Mouse (Mus musculus) activated CD4-positive, CD25-positive, alpha-beta regulatory T cell (primary cell): ENCODE results near the gene Dis3l2. TPM values are rescaled to one million over a fixed set of nuclear protein-coding genes. Genes with fewer than 3 reads are reported as not detected.

Source experiments
- polyA plus RNA-seq, 2 experiments: library from polyadenylated mRNA; unstranded; fragments of 100-300 nt; shearing (Covaris generic); gene quantifications; one replicate each; pipeline ENCODE4 v1.2.1; 2017

Gene Dis3l2
- 10 to 100 TPM; 27.9 to 34.7 TPM for polyA plus RNA-seq

DNA sequence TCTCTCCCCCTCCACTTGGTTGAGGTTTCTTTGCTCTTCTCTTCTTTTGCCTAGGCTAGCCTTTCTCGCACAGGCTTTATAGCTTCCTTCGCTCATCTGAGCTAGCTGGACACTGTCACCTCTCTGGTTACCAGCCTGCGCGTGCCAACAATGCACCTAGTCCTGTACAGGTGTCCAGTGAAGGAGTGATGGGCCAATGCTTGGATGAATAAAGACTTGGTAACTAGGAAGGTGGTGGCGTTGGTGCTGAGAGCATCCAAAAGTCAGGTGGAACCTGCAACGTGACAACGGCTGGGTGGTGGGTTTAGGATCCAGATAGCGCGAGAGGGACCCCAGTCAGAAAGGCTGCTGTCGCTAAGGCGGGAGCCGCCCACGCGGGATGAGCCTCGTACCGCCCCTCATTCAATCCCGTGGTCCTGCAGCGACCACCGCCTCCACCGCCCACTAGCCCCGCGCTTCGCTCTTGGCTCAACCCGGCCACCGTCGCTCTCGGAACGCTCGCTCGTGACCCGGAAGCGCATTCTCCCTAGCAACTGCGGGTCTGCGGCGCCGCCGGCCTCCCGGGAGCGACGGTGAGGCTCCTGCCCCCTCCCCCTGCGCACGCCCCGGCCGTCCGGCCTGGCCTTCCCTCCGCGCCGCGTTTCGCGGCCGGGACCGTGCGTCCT lies at the start of gene Dis3l2:
Dis3l2 (plus strand) TSS at position 509 of the 665 bp plus-strand sequence.

DNA sequence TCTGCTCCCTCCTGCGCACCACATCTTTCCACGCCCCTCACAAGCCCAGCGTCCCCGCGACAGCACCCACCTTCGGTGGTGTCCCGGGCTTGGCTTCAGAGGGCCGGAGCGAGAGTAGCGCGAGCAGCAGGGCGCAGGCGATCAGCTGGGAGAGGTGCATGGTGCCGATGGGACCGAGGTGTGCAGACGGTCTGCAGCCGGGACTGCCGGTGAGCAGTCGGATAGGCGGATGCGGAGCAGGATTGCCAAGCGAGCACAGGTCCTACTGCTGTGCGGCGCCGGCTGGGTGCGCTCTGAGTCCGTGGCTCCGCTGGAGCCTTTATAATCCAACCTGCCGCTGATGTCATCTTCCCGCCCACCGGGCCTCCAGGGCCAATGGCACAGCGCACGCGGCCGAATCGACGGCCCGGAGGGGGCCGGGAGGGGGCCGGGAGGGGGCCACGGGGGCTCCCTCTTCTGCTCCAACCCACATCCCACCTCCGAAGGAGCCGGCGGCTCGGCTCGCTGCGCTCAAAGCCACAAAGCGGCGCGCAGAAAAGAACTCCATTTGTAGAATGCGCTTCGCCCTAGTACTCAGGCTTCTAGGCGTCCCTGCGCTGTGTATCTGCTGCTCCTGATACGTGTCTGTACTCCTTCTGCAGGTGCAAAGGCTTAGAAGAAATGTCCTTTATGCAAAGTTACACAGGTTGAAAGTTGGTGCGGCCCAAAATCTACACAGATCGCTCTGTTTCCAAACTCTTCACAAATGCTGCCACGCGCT lies 33.1 kb upstream of the Dis3l2 start, which contains the start of gene Nppc:
Nppc (minus strand) TSS at position 293 of the 760 bp plus-strand sequence.

GRCm38 (mm10) chr1:87089828-87090227 lies 386.2 kb downstream of the Dis3l2 start, which contains the start of gene Alppl2:
TSS of gene Alppl2 (minus strand) at chr1:87089928.

Other genes with a start within 250 kb of the Dis3l2 start
- 1,000 to 10,000 TPM; 1,702 to 1,935 TPM for gene Ptma, start 177.1 kb upstream of the Dis3l2 start, polyA plus RNA-seq
- gene Pde6d, start 121.2 kb upstream of the Dis3l2 start, polyA plus RNA-seq = 10 to 100 TPM; 49.3 to 57.7 TPM
- gene Cops7b, start 120.9 kb upstream of the Dis3l2 start, polyA plus RNA-seq = 10 to 100 TPM; 26.6 to 26.8 TPM
- not detected for gene Nppc, start 33.2 kb upstream of the Dis3l2 start, polyA plus RNA-seq